Mouse (Mus musculus) induced T-regulatory cell, adult 2 months (primary cell): ENCODE data around the gene Rbfox3.

ENCODE experiments used
- DNase-seq: peaks from one replicate; pipeline ENCODE4 v3.0.0-alpha.2; 2012; ENCODE audit warnings: low read depth

Rbfox3 gene

GRCm38 (mm10) chr11:118601484-118601883, 309.9 kb downstream of the Rbfox3 start:
- no peak for DNase-seq

GRCm38 (mm10) chr11:118600168-118600567, 311.2 kb downstream of the Rbfox3 start:
- no peak for DNase-seq

- DNase-seq, result no peak
Measured at GRCm38 (mm10) chr11:118598726-118599125, 312.7 kb downstream of the Rbfox3 start.

- peak; percentile 89 for DNase-seq
Measured at GRCm38 (mm10) chr11:118584826-118585225, 326.6 kb downstream of the Rbfox3 start.

GRCm38 (mm10) chr11:118583989-118584388, 327.4 kb downstream of the Rbfox3 start:
- DNase-seq, result no peak

GRCm38 (mm10) chr11:118583573-118583972, 327.8 kb downstream of the Rbfox3 start:
- DNase-seq, result no peak

GRCm38 (mm10) chr11:118581019-118581418, 330.4 kb downstream of the Rbfox3 start:
- DNase-seq, result no peak

- no peak for DNase-seq
Measured at GRCm38 (mm10) chr11:118579622-118580021, 331.8 kb downstream of the Rbfox3 start.

- DNase-seq, result no peak
Measured at GRCm38 (mm10) chr11:118577271-118577670, 334.1 kb downstream of the Rbfox3 start.

- DNase-seq, result no peak
Measured at GRCm38 (mm10) chr11:118576611-118577010, 334.8 kb downstream of the Rbfox3 start.

- no peak for DNase-seq
Measured at GRCm38 (mm10) chr11:118574418-118574817, 337.0 kb downstream of the Rbfox3 start.

GRCm38 (mm10) chr11:118573569-118573968, 337.8 kb downstream of the Rbfox3 start:
- DNase-seq, result peak; percentile 47

- no peak for DNase-seq
Measured at GRCm38 (mm10) chr11:118573000-118573399, 338.4 kb downstream of the Rbfox3 start.

- DNase-seq, result no peak
Measured at GRCm38 (mm10) chr11:118570164-118570563, 341.2 kb downstream of the Rbfox3 start.

- no peak for DNase-seq
Measured at GRCm38 (mm10) chr11:118569571-118570062, 341.8 kb downstream of the Rbfox3 start.

- DNase-seq, result no peak
Measured at GRCm38 (mm10) chr11:118563877-118564276, 347.5 kb downstream of the Rbfox3 start.

- DNase-seq, result no peak
Measured at GRCm38 (mm10) chr11:118562847-118563246, 348.6 kb downstream of the Rbfox3 start.

GRCm38 (mm10) chr11:118558193-118558592, 353.2 kb downstream of the Rbfox3 start:
- no peak for DNase-seq

- DNase-seq, result no peak
Measured at GRCm38 (mm10) chr11:118555631-118556030, 355.8 kb downstream of the Rbfox3 start.

GRCm38 (mm10) chr11:118554542-118554941, 356.9 kb downstream of the Rbfox3 start:
- DNase-seq, result no peak

GRCm38 (mm10) chr11:118553926-118554325, 357.5 kb downstream of the Rbfox3 start:
- no peak for DNase-seq

GRCm38 (mm10) chr11:118553001-118553400, 358.4 kb downstream of the Rbfox3 start:
- DNase-seq, result no peak

GRCm38 (mm10) chr11:118552478-118552877, 358.9 kb downstream of the Rbfox3 start:
- no peak for DNase-seq

GRCm38 (mm10) chr11:118551705-118552104, 359.7 kb downstream of the Rbfox3 start:
- no peak for DNase-seq
